Mouse (Mus musculus) thymus, adult 2 months (tissue): ENCODE results near the gene Stra6.

Source experiments
- CTCF ChIP-seq: fragments of 200-500 bp; IDR thresholded peaks from 2 replicates; pipeline ENCODE4 v1.5.1; 2012; ENCODE audit warnings: mild to moderate bottlenecking, control low read depth, low read length, moderate library complexity, borderline replicate concordance; ENCODE audit not compliant: control insufficient read depth, poor library complexity, insufficient read depth; ENCODE audit errors: extremely low read depth
- POLR2A ChIP-seq: fragments of 200-500 bp; IDR thresholded peaks from 2 replicates; pipeline ENCODE4 v1.6.1; 2012; ENCODE audit warnings: mild to moderate bottlenecking, low read length, control low read depth, moderate library complexity; ENCODE audit not compliant: control insufficient read depth, poor library complexity, insufficient read depth; ENCODE audit errors: extremely low read depth

DNA sequence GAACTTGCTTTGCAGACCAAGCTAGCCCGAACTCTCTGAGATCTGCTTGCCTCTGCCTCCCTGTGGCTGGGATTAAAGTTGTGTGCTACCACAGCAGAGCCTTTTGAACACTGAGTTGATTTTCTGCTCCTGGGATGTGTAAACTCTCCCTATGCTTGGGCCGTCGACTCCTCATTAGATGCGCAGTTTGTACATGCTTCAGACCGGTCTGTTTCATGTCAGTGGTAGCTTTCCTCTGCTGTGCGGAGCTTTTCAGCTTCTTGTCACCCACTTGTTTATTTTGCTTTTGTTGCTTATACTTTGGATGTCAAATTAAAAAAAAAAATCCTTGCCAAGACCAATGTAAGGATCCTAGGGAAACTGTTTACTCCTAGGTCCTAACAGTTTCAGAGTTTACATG is 32.4 kb downstream of the Stra6 start:
- TF ChIP-seq POLR2A (no peak), CTCF (no peak)
